Mouse (Mus musculus): ENCODE results near the gene Fkbp9.

GRCm38 (mm10) chr6:56834769-56835168 is 2.9 kb downstream of the Fkbp9 start:
- TF ChIP-seq CTCF (IDR thresholded peaks at IDR 0.05; ENCODE audit: low read depth): no peak
- TF ChIP-seq EP300 (optimal IDR thresholded peaks at IDR 0.05): no peak
